Mouse (Mus musculus): ENCODE data around the gene Msi2. TPM values are rescaled to one million over a fixed set of nuclear protein-coding genes. Genes with fewer than 3 reads are reported as not detected.
A peak's percentile ranks its signal among the peaks of the same experiment; 100 is the strongest.

The Msi2 gene
- polyA plus RNA-seq, 1 experiment from 2014 or later = 33.1 TPM

DNA sequence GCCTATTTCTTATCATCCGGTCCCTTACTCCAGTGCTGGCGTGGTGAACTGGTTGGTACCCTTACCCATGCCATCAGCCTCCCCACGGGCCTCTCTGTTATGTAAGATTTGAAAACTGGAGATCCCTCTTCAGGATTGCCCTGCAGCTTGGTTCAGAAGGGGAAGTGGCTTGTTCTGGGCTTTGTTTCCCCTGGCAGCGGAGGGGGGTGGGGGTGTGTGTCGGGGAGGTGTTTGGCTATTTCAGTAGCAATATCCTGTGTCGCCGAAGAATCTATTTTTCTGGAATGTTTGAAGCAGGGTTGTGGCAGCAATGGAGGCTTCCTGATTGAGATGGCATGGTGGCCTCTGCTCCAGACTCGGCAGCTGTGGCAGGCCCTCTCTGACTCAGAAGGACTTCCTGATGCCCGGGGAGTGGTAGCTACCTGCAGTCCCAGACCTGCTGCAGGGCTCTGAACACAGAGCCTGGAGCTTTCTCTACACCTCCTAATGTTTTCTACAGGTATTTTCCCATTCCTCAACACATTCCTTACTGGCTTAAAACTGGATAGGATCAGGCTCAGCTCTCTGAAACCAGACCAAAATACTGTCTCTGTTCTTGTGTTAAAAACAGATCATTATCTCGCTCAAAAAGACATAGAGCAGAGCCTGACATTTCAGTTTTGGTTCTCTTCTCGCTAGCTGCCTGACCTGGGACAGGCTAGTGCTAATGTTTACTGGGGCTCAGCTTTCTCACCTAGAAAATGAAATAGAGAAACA, 104.4 kb downstream of the Msi2 start:
- 85% methylated on average over 11 of the region's 11 CpGs for WGBS
- H3K9me3 ChIP-seq (ENCODE audit: control insufficient read depth, low read length) = no peaks in the 10 kb centered on the region
- H3K36me3 ChIP-seq (ENCODE audit: control insufficient read depth, insufficient read depth, low read length) = no peaks in the 10 kb centered on the region
- H3K27me3 ChIP-seq (ENCODE audit: control insufficient read depth, insufficient read depth, low read length) = no peaks in the 10 kb centered on the region
- ATAC-seq (ENCODE audit: low FRiP score, low TSS enrichment) (no peak), DNase-seq (no peak)
- no peak overlapping the region for H3K4me3 ChIP-seq (replicated peaks; ENCODE audit: low read depth, low read length)
- peaks cover 17% of the 10 kb centered on the region for H3K4me1 ChIP-seq (ENCODE audit: control insufficient read depth, insufficient read depth, low read length)
- no peak overlapping the region for H3K4me2 ChIP-seq (ENCODE audit: low read length)
- H3K9ac ChIP-seq (replicated peaks; ENCODE audit: low read length) = no peak overlapping the region
- peak overlapping the region; percentile 22; the same call in 1 of the 2 replicates for H3K27ac ChIP-seq (replicated peaks; ENCODE audit: low read depth, low read length)

DNA sequence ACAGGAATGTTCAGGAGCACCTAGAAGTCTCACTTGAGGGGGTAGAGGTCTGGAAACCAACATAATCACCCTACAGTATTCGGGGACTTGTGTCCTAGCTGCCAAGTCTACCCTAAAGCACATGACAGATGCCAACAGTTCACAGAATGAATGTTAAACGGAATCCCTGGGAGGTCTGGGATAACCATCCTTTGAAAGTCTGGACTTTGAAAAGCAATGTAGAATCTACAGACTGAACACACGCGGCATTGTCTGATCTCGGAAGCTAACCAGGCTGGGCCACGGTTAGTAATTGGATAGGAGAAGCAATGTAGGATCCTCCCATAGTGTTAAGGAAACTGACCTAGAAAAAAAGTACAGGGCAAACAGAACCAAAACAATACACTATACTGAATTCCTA, 105.3 kb downstream of the Msi2 start:
- peak; percentile 48 for DNase-seq
- 60% methylated on average over 6 of the region's 6 CpGs for WGBS
- ATAC-seq (ENCODE audit: low FRiP score, low TSS enrichment) = no peak
- no peak overlapping the region for H3K4me3 ChIP-seq (replicated peaks; ENCODE audit: low read depth, low read length)
- H3K9me3 ChIP-seq (ENCODE audit: control insufficient read depth, low read length) = no peaks in the 10 kb centered on the region
- H3K4me1 ChIP-seq (ENCODE audit: control insufficient read depth, insufficient read depth, low read length) = peaks cover 11% of the 10 kb centered on the region
- H3K27me3 ChIP-seq (ENCODE audit: control insufficient read depth, insufficient read depth, low read length) = no peaks in the 10 kb centered on the region
- no peak overlapping the region for H3K27ac ChIP-seq (replicated peaks; ENCODE audit: low read depth, low read length)
- H3K4me2 ChIP-seq (ENCODE audit: low read length) = no peak overlapping the region
- H3K9ac ChIP-seq (replicated peaks; ENCODE audit: low read length) = no peak overlapping the region
- H3K36me3 ChIP-seq (ENCODE audit: control insufficient read depth, insufficient read depth, low read length) = no peaks in the 10 kb centered on the region

GRCm38 (mm10) chr11:88612141-88612540, 106.2 kb downstream of the Msi2 start:
- 94% methylated on average over 7 of the region's 7 CpGs for WGBS
- no peaks in the 10 kb centered on the region for H3K9me3 ChIP-seq (ENCODE audit: control insufficient read depth, low read length)
- no peaks in the 10 kb centered on the region for H3K27me3 ChIP-seq (ENCODE audit: control insufficient read depth, insufficient read depth, low read length)
- H3K27ac ChIP-seq (replicated peaks; ENCODE audit: low read depth, low read length) = no peak overlapping the region
- H3K4me1 ChIP-seq (ENCODE audit: control insufficient read depth, insufficient read depth, low read length) = peaks cover 20% of the 10 kb centered on the region
- no peaks in the 10 kb centered on the region for H3K36me3 ChIP-seq (ENCODE audit: control insufficient read depth, insufficient read depth, low read length)
- DNase-seq (no peak), ATAC-seq (ENCODE audit: low FRiP score, low TSS enrichment) (no peak)
- no peak overlapping the region for H3K4me2 ChIP-seq (ENCODE audit: low read length)
- no peak overlapping the region for H3K9ac ChIP-seq (replicated peaks; ENCODE audit: low read length)
- H3K4me3 ChIP-seq (replicated peaks; ENCODE audit: low read depth, low read length) = no peak overlapping the region

DNA sequence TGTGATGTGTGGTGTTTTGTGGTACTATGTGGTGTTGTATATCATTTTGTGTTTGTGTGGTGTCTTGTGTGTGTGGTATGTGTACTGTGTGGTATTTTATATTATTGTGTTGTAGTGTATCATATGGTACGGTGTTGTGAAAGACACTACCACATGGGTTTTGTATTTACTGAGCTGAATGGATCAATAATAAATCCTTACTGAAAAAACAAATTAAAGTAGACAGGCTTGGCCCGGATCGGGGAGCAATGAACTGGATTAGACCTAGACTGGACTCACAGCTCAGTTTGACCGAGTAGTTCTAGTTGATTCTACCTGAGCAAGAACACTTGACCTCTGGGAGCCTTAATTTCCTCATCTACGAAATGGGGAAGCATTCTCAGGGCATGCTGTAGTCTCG, 107.5 kb downstream of the Msi2 start:
- H3K27ac ChIP-seq (replicated peaks; ENCODE audit: low read depth, low read length) = no peak overlapping the region
- 89% methylated on average over 6 of the region's 6 CpGs for WGBS
- DNase-seq (no peak), ATAC-seq (ENCODE audit: low FRiP score, low TSS enrichment) (no peak)
- H3K4me1 ChIP-seq (ENCODE audit: control insufficient read depth, insufficient read depth, low read length) = peaks cover 25% of the 10 kb centered on the region
- no peaks in the 10 kb centered on the region for H3K27me3 ChIP-seq (ENCODE audit: control insufficient read depth, insufficient read depth, low read length)
- H3K9me3 ChIP-seq (ENCODE audit: control insufficient read depth, low read length) = no peaks in the 10 kb centered on the region
- no peaks in the 10 kb centered on the region for H3K36me3 ChIP-seq (ENCODE audit: control insufficient read depth, insufficient read depth, low read length)
- H3K9ac ChIP-seq (replicated peaks; ENCODE audit: low read length) = no peak overlapping the region
- no peak overlapping the region for H3K4me2 ChIP-seq (ENCODE audit: low read length)
- H3K4me3 ChIP-seq (replicated peaks; ENCODE audit: low read depth, low read length) = no peak overlapping the region

DNA sequence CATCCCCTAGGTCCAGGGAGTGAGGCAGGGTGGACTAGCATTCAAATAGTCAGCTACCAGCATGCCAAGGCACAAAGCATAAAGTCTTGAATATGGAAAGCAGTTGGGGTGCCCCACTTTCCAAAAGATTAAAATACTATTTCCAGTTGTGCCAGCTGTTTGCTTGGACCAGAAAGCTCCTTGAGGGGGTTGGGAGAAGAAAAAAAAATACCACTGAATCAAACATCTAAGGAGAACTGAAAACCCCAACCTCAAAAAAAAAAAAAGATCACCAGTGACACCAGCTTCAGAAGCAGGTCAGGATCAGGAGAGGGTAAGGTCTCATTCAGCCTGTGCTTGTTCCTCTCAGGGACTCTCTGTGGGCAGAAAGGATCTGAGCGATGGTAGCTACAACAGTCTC, 108.2 kb downstream of the Msi2 start:
- no peak overlapping the region for H3K4me2 ChIP-seq (ENCODE audit: low read length)
- ATAC-seq (ENCODE audit: low FRiP score, low TSS enrichment) = no peak
- no peak for DNase-seq
- 0 out of 2 replicates have a peak overlapping the region, but pooled peaks have one; percentile 20 for H3K27ac ChIP-seq (replicated peaks; ENCODE audit: low read depth, low read length)
- H3K9ac ChIP-seq (replicated peaks; ENCODE audit: low read length) = no peak overlapping the region
- no peaks in the 10 kb centered on the region for H3K27me3 ChIP-seq (ENCODE audit: control insufficient read depth, insufficient read depth, low read length)
- H3K36me3 ChIP-seq (ENCODE audit: control insufficient read depth, insufficient read depth, low read length) = no peaks in the 10 kb centered on the region
- WGBS = 97% methylated on average over 1 of the region's 1 CpGs
- no peaks in the 10 kb centered on the region for H3K9me3 ChIP-seq (ENCODE audit: control insufficient read depth, low read length)
- H3K4me1 ChIP-seq (ENCODE audit: control insufficient read depth, insufficient read depth, low read length) = peaks cover 30% of the 10 kb centered on the region
- H3K4me3 ChIP-seq (replicated peaks; ENCODE audit: low read depth, low read length) = no peak overlapping the region

- WGBS = 77% methylated on average over 4 of the region's 4 CpGs
- ATAC-seq (ENCODE audit: low FRiP score, low TSS enrichment) = no peak
Measured at GRCm38 (mm10) chr11:88608584-88608983, 109.7 kb downstream of the Msi2 start.

GRCm38 (mm10) chr11:88607725-88608383, 110.5 kb downstream of the Msi2 start:
- 67% methylated on average over 12 of the region's 12 CpGs for WGBS
- H3K36me3 ChIP-seq (ENCODE audit: control insufficient read depth, insufficient read depth, low read length) = 0 out of 2 replicates have a peak, but pooled peaks cover 3% of the 10 kb centered on the region
- H3K27ac ChIP-seq (replicated peaks; ENCODE audit: low read depth, low read length) = 0 out of 2 replicates have a peak overlapping the region, but pooled peaks have one; percentile 26
- DNase-seq (peak; percentile 62), ATAC-seq (ENCODE audit: low FRiP score, low TSS enrichment) (no peak)
- H3K4me1 ChIP-seq (ENCODE audit: control insufficient read depth, insufficient read depth, low read length) = peaks cover 23% of the 10 kb centered on the region
- no peak overlapping the region for H3K9ac ChIP-seq (replicated peaks; ENCODE audit: low read length)
- H3K4me3 ChIP-seq (replicated peaks; ENCODE audit: low read depth, low read length) = no peak overlapping the region
- no peaks in the 10 kb centered on the region for H3K9me3 ChIP-seq (ENCODE audit: control insufficient read depth, low read length)
- H3K27me3 ChIP-seq (ENCODE audit: control insufficient read depth, insufficient read depth, low read length) = no peaks in the 10 kb centered on the region
- no peak overlapping the region for H3K4me2 ChIP-seq (ENCODE audit: low read length)

More at GRCm38 (mm10) chr11:88608584-88608983, 109.7 kb downstream of the Msi2 start:
- no peak for DNase-seq
- Histone ChIP-seq H3K4me1 (ENCODE audit: control insufficient read depth, insufficient read depth, low read length) (peaks cover 24% of the 10 kb centered on the region), H3K4me2 (ENCODE audit: low read length) (no peak overlapping the region), H3K36me3 (ENCODE audit: control insufficient read depth, insufficient read depth, low read length) (no peaks in the 10 kb centered on the region), H3K4me3 (replicated peaks; ENCODE audit: low read depth, low read length) (no peak overlapping the region), H3K9ac (replicated peaks; ENCODE audit: low read length) (no peak overlapping the region), H3K27me3 (ENCODE audit: control insufficient read depth, insufficient read depth, low read length) (no peaks in the 10 kb centered on the region), H3K27ac (replicated peaks; ENCODE audit: low read depth, low read length) (no peak overlapping the region), H3K9me3 (ENCODE audit: control insufficient read depth, low read length) (no peaks in the 10 kb centered on the region)

- no peaks in the 10 kb centered on the region for H3K9me3 ChIP-seq (ENCODE audit: control insufficient read depth, low read length)
- ATAC-seq (ENCODE audit: low FRiP score, low TSS enrichment) (no peak), DNase-seq (no peak)
- H3K4me1 ChIP-seq (ENCODE audit: control insufficient read depth, insufficient read depth, low read length) = peaks cover 26% of the 10 kb centered on the region
- no peaks in the 10 kb centered on the region for H3K27me3 ChIP-seq (ENCODE audit: control insufficient read depth, insufficient read depth, low read length)
- no peak overlapping the region for H3K9ac ChIP-seq (replicated peaks; ENCODE audit: low read length)
- H3K36me3 ChIP-seq (ENCODE audit: control insufficient read depth, insufficient read depth, low read length) = 0 out of 2 replicates have a peak, but pooled peaks cover 8% of the 10 kb centered on the region
- 70% methylated on average over 6 of the region's 6 CpGs for WGBS
- no peak overlapping the region for H3K4me3 ChIP-seq (replicated peaks; ENCODE audit: low read depth, low read length)
- 0 out of 2 replicates have a peak overlapping the region, but pooled peaks have one; percentile 32 for H3K27ac ChIP-seq (replicated peaks; ENCODE audit: low read depth, low read length)
- H3K4me2 ChIP-seq (ENCODE audit: low read length) = no peak overlapping the region
Measured at GRCm38 (mm10) chr11:88605771-88606170, 112.5 kb downstream of the Msi2 start.
